8 mouse cellular contexts compared by ENCODE assay signal in genomic region chr10:78245225-78245547, GRCm38 (mm10). TPM values are rescaled to one million over a fixed set of nuclear protein-coding genes. Genes with fewer than 3 reads are reported as not detected.
DNase-seq lines count a peak whose midpoint lies in the region; ATAC-seq and TF ChIP-seq lines count a peak whose summit lies in the region.

No protein-coding gene starts in this region.

- no peaks in the 10 kb centered on the region for H3K9me3 ChIP-seq in heart, embryonic 14.5 days (ENCODE audit: control insufficient read depth, low read length)
- no peaks in the 10 kb centered on the region for H3K9me3 ChIP-seq in hindbrain, embryonic 10.5 days
- no peaks in the 10 kb centered on the region for H3K9me3 ChIP-seq in midbrain, embryonic 11.5 days (ENCODE audit: control insufficient read depth, low read length)

- intact Hi-C loops in heart, postnatal 36 days (cut with DNase I): loop anchor here (1.0 kb wide), 1 partner anchor 60 kb away; the partner anchor contains the start of gene Pwp2

- no peak for ATAC-seq in heart, embryonic 14.5 days (ENCODE audit: insufficient number of reproducible peaks, insufficient read depth, low FRiP score, low read depth)
- peak; percentile 15 for ATAC-seq in Patski
- peak; percentile 10 for ATAC-seq in midbrain, embryonic 11.5 days (ENCODE audit: low FRiP score)

- POLR2A ChIA-PET in Patski (lab: Charles Lee): interaction anchor here (0.8 to 1.1 kb wide), 3 partner anchors 10 to 189 kb away, joined by 3 read pairs; no protein-coding TSS in a partner anchor

- H3K36me3 ChIP-seq in heart, embryonic 14.5 days (ENCODE audit: control insufficient read depth, insufficient read depth, low read length): no peaks in the 10 kb centered on the region
- H3K36me3 ChIP-seq in hindbrain, embryonic 10.5 days: no peaks in the 10 kb centered on the region
- no peaks in the 10 kb centered on the region for H3K36me3 ChIP-seq in midbrain, embryonic 11.5 days (ENCODE audit: control insufficient read depth, insufficient read depth, low read length)

- 14% methylated on average over 7 of the region's 7 CpGs for WGBS in heart, embryonic 14.5 days
- 20% methylated on average over 7 of the region's 7 CpGs for WGBS in hindbrain, embryonic 10.5 days
- 16% methylated on average over 7 of the region's 7 CpGs for WGBS in midbrain, embryonic 11.5 days

- DNase-seq in heart, postnatal 36 days: no peak
- DNase-seq in Patski (ENCODE audit: low read depth, low spot score): no peak
- no peak for DNase-seq in hindbrain, embryonic 10.5 days (ENCODE audit: low spot score)
- no peak for DNase-seq in midbrain, embryonic 11.5 days (ENCODE audit: low spot score, missing footprints)
- no peak for DNase-seq in layer of hippocampus, postnatal 25 days (ENCODE audit: extremely low spot score in 1 of 2, low spot score in 1 of 2)
- no peak for DNase-seq in frontal cortex, postnatal 14 days (ENCODE audit: low spot score in 2 of 2)
- DNase-seq in embryo, embryonic 9.5 days (ENCODE audit: extremely low spot score): no peak

- in situ Hi-C loops in Patski (cut with MboI; ENCODE audit: low pct_unique_long_range_greater_than_20kb): no loop called here

- TF ChIP-seq CTCF in Patski (IDR thresholded peaks at IDR 0.05): no peak

- H3K27me3 ChIP-seq in heart, embryonic 14.5 days (ENCODE audit: control insufficient read depth, insufficient read depth, low read length): no peaks in the 10 kb centered on the region
- no peaks in the 10 kb centered on the region for H3K27me3 ChIP-seq in Patski
- H3K27me3 ChIP-seq in hindbrain, embryonic 10.5 days (ENCODE audit: insufficient read depth, poor library complexity, severe bottlenecking): no peaks in the 10 kb centered on the region
- H3K27me3 ChIP-seq in midbrain, embryonic 11.5 days (ENCODE audit: control insufficient read depth, insufficient read depth, low read length): no peaks in the 10 kb centered on the region

- peak overlapping the region; percentile 80 for H3K9ac ChIP-seq in heart, embryonic 14.5 days (ENCODE audit: low read length)
- peak overlapping the region; percentile 79; the same call in 1 of the 2 replicates for H3K9ac ChIP-seq in midbrain, embryonic 11.5 days (ENCODE audit: low read length)

- H3K4me3 ChIP-seq in heart, embryonic 14.5 days (ENCODE audit: control insufficient read depth in 1 of 2, insufficient read depth in 1 of 2, low read depth in 1 of 2, low read length in 2 of 2): peak overlapping the region; percentile 70 to 78
- peak overlapping the region; percentile 89 for H3K4me3 ChIP-seq in hindbrain, embryonic 10.5 days
- peak overlapping the region; percentile 92 for H3K4me3 ChIP-seq in midbrain, embryonic 11.5 days (ENCODE audit: low read depth, low read length)

- H3K27ac ChIP-seq in heart, embryonic 14.5 days (replicated peaks in 1 of 2; ENCODE audit: control insufficient read depth in 1 of 2, insufficient read depth in 1 of 2, low read depth in 2 of 2, low read length in 2 of 2): peak overlapping the region in 1 of 2 experiments; percentile 64; a peak in 2 of 4 replicates
- H3K27ac ChIP-seq in hindbrain, embryonic 10.5 days: peak overlapping the region; percentile 88; the same call in 1 of the 2 replicates
- no peak overlapping the region for H3K27ac ChIP-seq in midbrain, embryonic 11.5 days (ENCODE audit: low read depth, low read length)

- peaks cover 8 to 14% of the 10 kb centered on the region in 2 experiments for H3K4me1 ChIP-seq in heart, embryonic 14.5 days (ENCODE audit: control insufficient read depth in 2 of 2, insufficient read depth in 2 of 2, low read length in 2 of 2)
- H3K4me1 ChIP-seq in hindbrain, embryonic 10.5 days (replicated peaks): peaks cover 23% of the 10 kb centered on the region
- H3K4me1 ChIP-seq in midbrain, embryonic 11.5 days (ENCODE audit: control insufficient read depth, insufficient read depth, low read length): peaks cover 10% of the 10 kb centered on the region

- CTCF ChIA-PET in Patski (lab: Charles Lee): interaction anchor here (1.2 to 1.6 kb wide), 3 partner anchors 11 to 18 kb away, joined by 3 to 5 read pairs (median 4); no protein-coding TSS in a partner anchor

- peak overlapping the region; percentile 97 for H3K4me2 ChIP-seq in heart, embryonic 14.5 days (ENCODE audit: low read length)
- H3K4me2 ChIP-seq in midbrain, embryonic 11.5 days: peak overlapping the region; percentile 94

RNA-seq across cellular contexts. Expression of gene Trappc10, which starts 0.7 kb away (rescaled TPM):
- polyA plus RNA-seq in heart, embryonic 14.5 days (2014; fragmentation: Nextera tagmentation; extraction: Ambion mirVana): 15.4 and 19.0 TPM in 2 replicates
- total RNA-seq in heart, postnatal 36 days (2021): 10 to 100 TPM; 46.6 to 48.2 TPM
- polyA plus RNA-seq in Patski (2021): 40.0 TPM
- polyA plus RNA-seq in hindbrain, embryonic 10.5 days (2016; fragmentation: Nextera tagmentation; extraction: Ambion mirVana): 10.4 and 11.5 TPM in 2 replicates
- 16.7 and 17.5 TPM in 2 replicates for polyA plus RNA-seq in midbrain, embryonic 11.5 days (2014; fragmentation: Nextera tagmentation; extraction: Ambion mirVana)
- 10 to 100 TPM; 79.5 to 80.8 TPM for total RNA-seq in layer of hippocampus, postnatal 25 days (2021)
